Mouse (Mus musculus) layer of hippocampus, postnatal 14 days (tissue): ENCODE results near the gene Bcl2a1a. TPM values are rescaled to one million over a fixed set of nuclear protein-coding genes. Genes with fewer than 3 reads are reported as not detected.
A peak's percentile ranks its signal among the peaks of the same experiment; 100 is the strongest.
"Not testable (repeated sequence)": the region's sequence is repeated elsewhere in the genome, so short reads cannot be mapped to it uniquely, and the experiment has no call there.

Source experiments
- DNase-seq, 2 experiments: peaks; one replicate each; pipeline ENCODE4 v3.0.0; 2021 to 2022; ENCODE audit warnings: low spot score in 2 of 2, mixed read lengths in 1 of 2
- long read RNA-seq, 2 experiments: library from polyadenylated mRNA; stranded (forward); transcript quantifications; one replicate each; pipeline ENCODE4 v2.0.0; 2021
- total RNA-seq, 2 experiments: library from RNA; stranded (reverse); gene quantifications; 2 replicates each; pipeline ENCODE4 v1.2.3; 2021

Gene Bcl2a1a
- under 1 TPM in 1 of 2 experiments, not detected in 1; 0.69 TPM for total RNA-seq
- long read RNA-seq, experiment 1, partial matches to known transcripts: 0 of 2 reads
- long read RNA-seq, experiment 1, other reads (novel, unspliced or antisense): 0 of 2 reads
- long read RNA-seq, experiment 2, partial matches to known transcripts: 0 of 1 reads
- long read RNA-seq, experiment 2, other reads (novel, unspliced or antisense): 0 of 1 reads

DNA sequence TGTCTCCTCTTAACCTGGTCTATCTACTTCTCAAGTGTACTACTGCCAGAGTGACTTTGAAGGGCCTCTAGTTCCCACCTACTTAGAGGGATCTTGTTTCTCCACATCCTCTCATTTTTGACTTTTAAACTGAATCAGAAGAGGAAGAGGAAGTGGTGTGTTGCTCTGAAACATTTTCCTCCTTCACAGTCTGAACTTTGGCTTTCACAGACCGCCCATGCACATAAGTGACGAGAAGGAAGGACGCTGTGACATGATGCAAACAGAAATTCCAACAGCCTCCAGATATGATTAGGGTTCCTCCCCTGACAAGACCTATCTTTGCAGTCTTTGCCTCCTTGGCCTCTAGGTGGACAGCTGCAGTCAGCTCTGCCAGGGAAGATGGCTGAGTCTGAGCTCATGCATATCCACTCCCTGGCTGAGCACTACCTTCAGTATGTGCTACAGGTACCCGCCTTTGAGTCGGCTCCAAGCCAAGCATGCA is at the start of gene Bcl2a1a:
Gene Bcl2a1a (plus strand): TSS at position 231 of the 484 bp plus-strand sequence.
- DNase-seq: not testable (repeated sequence)

DNA sequence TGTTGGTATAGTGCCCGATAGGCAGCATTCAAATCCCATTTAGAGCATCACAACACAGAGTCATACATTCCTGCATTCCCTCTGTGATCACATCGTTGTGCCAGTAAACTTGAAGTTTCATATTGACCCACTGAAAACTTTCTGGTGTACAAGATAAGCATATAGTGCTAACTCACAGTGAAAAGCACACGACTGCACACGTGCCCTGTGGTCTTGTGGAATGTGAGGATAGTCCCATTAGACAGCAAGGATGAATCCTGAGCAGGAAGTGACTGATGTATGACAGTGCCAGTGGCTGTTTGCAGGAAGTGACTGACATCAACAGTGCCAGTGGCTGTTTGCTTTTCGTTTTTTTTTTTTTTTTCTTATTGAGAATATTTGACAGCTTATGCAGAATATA is 40.1 kb upstream of the Bcl2a1a start:
- not testable (repeated sequence) for DNase-seq

DNA sequence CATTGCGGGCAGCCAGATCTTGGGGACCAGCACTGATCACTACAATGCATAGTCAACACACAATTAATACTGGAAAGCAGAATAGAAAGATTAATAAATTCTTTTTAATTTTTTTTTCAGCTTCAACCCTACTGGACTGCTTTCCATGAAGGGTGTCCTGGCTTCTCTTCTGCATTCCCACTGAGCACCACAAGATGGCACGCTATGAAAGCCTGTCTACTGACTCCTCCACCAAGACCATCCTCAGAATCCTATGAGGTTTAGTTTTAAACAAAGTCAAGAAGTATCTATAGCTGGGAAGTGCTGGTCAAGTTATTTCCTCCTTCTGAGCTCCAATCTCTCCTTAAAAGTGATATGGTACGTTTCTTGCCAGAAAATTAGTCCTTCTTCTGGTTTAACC is 18.4 kb upstream of the Bcl2a1a start:
- peak in 1 of 2 experiments; percentile 17 for DNase-seq

DNA sequence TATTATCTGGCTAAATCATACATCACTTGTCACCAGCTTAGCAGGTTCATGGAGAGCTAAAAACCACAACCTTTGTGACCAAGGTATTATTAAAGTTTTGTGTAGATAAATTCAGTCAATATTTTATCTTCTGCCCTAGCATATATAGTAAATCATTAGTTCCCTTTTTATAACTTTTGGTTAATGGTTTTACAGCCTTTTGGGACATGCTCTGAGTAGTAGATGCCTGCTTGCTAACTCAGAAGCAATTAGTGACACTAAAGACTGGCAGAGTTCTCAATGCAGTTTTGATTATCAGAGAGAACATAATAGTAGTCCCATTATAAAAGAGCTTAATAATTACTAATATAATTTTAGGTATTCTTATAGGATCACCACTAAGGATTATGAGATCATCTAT is 5.2 kb upstream of the Bcl2a1a start:
- not testable (repeated sequence) for DNase-seq

DNA sequence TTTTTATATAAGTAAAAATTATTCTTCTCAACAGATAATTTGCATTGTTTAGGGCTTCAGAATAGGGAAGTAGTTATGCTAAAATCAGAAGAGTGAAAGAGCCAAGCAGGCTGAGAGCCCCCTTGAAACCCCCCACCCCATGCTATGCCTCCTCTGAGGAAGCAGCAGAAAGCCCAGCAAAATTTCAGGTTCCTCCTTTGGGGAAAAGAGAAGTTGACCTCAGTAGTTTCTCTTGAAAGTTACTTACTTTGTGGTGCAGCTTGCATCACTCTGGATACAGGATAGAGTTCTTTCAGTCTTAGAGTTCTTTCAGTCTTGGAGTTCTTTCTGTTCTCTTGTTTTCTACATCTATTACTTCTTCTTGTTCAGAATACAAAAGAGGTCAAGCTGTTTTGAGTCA is 3.5 kb upstream of the Bcl2a1a start:
- peak in 1 of 2 experiments; percentile 4 for DNase-seq

DNA sequence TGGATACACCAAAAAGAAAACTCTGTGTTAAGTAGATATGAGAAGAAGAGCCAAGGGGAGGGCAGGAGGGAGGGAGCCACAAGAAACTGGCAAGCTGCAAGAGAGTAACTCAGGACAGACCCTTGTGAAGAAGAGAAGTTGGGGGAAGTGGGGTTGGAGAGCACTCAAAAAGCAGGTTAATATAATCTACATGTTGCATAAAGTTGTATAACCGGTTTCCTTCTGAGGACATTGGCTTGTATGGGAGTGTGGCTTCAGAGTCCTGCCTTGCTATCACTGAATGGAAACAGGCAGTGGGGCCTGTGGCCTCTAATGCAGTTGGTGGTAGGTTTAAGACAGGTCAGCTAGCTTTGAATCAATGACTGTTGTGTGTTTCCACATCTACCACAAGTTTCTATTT is 1.5 kb upstream of the Bcl2a1a start:
- not testable (repeated sequence) for DNase-seq

DNA sequence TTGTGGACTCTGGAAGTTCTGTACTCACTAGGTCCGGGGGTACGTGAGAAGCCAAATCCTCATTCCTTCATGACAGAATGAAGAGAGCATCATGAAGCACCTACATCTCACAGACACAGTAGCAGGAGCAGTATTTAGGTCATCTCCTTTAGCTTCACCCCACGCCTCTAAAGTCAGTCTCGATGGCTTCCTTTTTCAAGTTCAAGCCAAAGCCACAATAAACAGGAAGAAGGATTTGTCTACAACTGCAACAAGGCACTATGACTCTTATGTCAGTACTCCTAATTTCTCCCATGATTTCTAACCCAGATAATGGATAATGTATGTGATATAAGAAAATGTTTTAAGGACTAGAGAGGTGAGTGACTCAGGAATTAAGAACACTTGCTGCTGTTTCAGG is 665 bp upstream of the Bcl2a1a start:
- DNase-seq: not testable (repeated sequence)

DNA sequence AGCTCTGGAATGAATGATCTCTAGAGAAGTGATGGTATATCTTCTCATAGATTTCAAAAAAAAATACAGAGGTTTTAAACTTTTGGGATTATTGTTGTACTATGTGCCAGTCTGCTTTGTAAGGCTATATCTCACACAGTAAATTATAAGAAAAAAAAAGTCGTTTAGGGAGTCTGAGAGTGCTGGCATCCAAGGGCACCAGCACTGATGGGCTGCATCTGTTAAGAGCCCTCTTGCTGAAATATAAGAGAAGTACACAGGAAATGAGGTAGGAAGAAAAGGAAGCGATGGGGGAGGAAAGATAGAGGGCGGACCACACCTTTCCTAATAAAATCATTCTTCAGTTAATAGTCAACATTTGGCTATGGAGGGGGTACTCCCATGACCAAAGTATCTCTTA is 2.2 kb downstream of the Bcl2a1a start:
- no peak for DNase-seq

DNA sequence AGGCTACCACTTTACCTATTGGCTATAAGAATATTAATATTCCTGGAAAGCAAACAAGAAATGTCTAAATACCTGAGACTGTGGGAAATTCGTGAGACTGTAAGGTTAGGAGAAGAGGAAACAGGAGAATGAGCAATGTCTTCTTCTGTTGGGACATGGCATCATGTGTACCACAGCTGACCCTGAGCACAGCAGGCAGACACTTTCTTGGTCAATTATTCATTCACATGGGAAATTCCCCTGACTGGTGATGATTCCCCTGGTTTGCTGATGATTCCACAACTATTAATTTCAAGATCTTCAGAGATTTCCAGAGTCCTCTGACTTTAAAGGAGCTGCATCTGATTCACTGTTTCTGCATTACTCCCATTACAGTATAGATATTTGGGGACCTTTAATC is 3.3 kb downstream of the Bcl2a1a start:
- DNase-seq: not testable (repeated sequence)

DNA sequence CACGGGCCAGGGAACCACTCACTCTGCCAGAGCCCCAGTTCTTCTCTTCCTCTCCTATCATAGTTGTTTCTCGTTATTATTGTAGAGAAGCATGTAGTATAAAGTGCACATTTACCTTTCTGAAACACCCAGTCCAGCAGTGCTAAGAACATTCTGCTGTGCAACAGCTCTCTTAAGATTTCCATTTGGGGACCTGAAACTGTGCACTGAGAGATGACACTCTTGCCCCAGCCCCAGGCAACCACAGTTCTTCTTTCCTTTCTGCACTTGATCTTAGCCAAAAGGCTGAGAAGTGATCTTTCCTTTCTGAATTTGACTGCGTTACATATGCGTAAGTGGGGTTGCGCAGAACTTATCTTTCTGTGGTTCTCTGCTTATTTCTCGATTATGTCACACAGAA is 9.8 kb downstream of the Bcl2a1a start:
- not testable (repeated sequence) for DNase-seq

DNA sequence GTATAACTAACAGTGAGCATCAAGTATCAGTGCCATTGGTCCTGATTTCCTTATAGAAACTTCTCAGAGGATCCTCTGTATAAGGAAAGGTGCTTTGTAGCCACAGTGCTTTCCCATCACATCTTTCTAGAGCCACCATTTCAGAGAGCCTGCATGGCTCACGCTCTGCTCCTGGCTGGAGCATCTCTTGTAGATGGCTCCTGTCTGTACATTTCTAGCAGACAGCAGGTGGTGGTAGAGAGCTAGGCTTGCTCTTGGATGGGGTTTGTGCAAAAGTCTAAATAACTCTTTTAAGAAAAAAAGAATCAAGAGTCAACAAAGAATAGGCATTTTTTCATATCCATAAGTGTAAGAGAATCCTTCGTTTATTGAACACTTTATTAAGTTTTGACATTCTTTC is 12.8 kb downstream of the Bcl2a1a start:
- DNase-seq: not testable (repeated sequence)

DNA sequence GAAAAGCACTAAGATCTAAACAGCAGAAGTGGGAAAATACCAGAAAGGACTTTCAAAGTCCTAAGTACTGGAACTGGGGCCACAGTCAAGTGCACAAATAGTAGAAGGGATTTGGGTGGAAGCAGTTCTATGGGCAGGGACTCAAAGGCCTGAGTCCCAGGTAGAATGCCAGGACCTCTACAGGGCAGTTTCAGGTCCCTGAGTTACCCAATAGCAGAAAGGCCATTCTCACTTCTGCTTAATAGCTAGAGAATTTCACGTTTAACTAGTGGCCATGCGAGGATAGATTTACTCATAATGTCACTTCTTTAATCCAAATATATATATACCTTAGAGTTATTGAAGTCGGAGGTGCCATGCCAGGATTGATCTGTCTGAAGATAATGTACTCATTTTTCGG is 20.2 kb downstream of the Bcl2a1a start:
- DNase-seq: not testable (repeated sequence)

DNA sequence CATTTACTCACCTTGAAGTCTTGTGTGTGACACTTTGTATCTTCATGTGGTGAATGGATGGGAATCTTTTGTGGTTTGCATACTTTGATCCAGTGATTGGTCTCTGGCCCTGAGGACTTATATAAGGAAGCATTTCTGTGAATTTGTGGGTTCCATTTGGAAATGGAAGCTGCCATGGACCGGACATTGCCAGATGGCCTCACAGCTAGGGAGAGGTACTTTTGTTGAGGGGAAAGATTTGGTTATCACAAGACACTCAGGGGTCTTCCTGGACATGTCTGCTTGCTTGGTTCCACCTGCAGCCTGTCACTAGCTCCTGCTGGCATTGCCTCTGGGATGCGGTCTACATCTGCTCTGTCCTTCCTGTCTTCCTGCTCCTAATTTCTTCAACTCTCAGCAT is 23.1 kb downstream of the Bcl2a1a start:
- DNase-seq: not testable (repeated sequence)

DNA sequence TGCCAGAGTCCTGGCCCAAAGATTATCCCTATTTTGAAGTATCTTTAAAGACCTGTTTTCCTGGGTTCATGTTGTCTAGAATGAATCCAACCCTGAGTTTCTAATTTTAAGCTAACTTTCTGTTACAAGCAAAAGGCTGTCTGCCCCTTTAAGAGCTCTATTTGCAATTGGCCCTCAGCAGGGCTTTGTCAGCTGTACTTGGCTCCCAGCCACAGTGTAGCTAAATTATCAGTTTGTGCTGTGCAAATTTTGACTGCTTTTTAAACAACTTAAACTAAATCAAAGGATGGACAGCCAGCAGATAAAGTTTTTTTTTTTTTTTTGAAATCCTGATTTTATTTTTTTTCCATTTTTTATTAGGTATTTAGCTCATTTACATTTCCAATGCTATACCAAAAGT is 44.8 kb downstream of the Bcl2a1a start:
- DNase-seq: peak in 1 of 2 experiments; percentile 18

Other genes with a start within 250 kb of the Bcl2a1a start
- 10 to 100 TPM; 29.0 to 32.6 TPM for gene Mthfsl, start 236.6 kb upstream of the Bcl2a1a start, total RNA-seq
- gene Bcl2a1d, start 225.0 kb upstream of the Bcl2a1a start, total RNA-seq: under 1 TPM in 1 of 2 experiments, not detected in 1; 0.60 TPM
- not detected for gene Trim43c, start 117.7 kb upstream of the Bcl2a1a start, total RNA-seq
- under 1 TPM in 1 of 2 experiments, not detected in 1; 0.18 TPM for gene Trim43b, start 135.9 kb downstream of the Bcl2a1a start, total RNA-seq
- gene Bcl2a1b, start 242.3 kb downstream of the Bcl2a1a start, total RNA-seq: not detected
- gene Gm29094, start 242.5 kb downstream of the Bcl2a1a start, total RNA-seq: not detected